In genomic region chr3:36475532-36476087, GRCm38 (mm10) we compare ENCODE assay signal across 1 mouse cellular context.
TF ChIP-seq lines count a peak whose summit lies in the region.

TSS of gene Anxa5 (minus strand) at chr3:36475894.
TSS of gene 1810062G17Rik (plus strand) at chr3:36475937.

TF ChIP-seq in myocyte, 11 proteins besides CTCF, POLR2A, EP300 and RAD21 (continued from another document):
- TF ChIP-seq TCF12 (IDR thresholded peaks at IDR 0.05; ENCODE audit: insufficient read depth, poor library complexity, severe bottlenecking) (no peak), SRF (IDR thresholded peaks at IDR 0.05; ENCODE audit: control insufficient read depth, insufficient read length, low read depth) (peak; percentile 94)
